ENCODE assay signal across 19 mouse cellular contexts in genomic region chr9:46316388-46316787, GRCm38 (mm10). TPM values are rescaled to one million over a fixed set of nuclear protein-coding genes. Genes with fewer than 3 reads are reported as not detected.
DNase-seq lines count a peak whose midpoint lies in the region; ATAC-seq lines count a peak whose summit lies in the region.
"Had no signal": no experiment of that assay in that cellular context is flagged by ENCODE, and none has a peak within 500 bp of the region (broad histone marks: within the 10 kb centered on the region; RNA-seq: fewer than 3 reads in every experiment).

No protein-coding gene starts in this region.

- 0 out of 2 replicates have a peak overlapping the region, but pooled peaks have one; percentile 16 for H3K27ac ChIP-seq in forebrain, embryonic 14.5 days (ENCODE audit: low read depth, low read length)
- no peak overlapping the region for H3K27ac ChIP-seq in limb, embryonic 10.5 days
- H3K27ac ChIP-seq: liver, embryonic 14.5 days; stomach, embryonic 15.5 days had no signal

- H3K36me3 ChIP-seq in forebrain, embryonic 14.5 days (ENCODE audit: control insufficient read depth, insufficient read depth, low read length): no peaks in the 10 kb centered on the region
- H3K36me3 ChIP-seq in limb, embryonic 10.5 days: no peaks in the 10 kb centered on the region
- H3K36me3 ChIP-seq: stomach, embryonic 15.5 days had no signal

- no peaks in the 10 kb centered on the region for H3K27me3 ChIP-seq in forebrain, embryonic 14.5 days (replicated peaks; ENCODE audit: control insufficient read depth, insufficient read depth, low read length)
- 0 out of 2 replicates have a peak, but pooled peaks cover 6% of the 10 kb centered on the region for H3K27me3 ChIP-seq in limb, embryonic 10.5 days (ENCODE audit: low read depth, poor library complexity, severe bottlenecking)
- H3K27me3 ChIP-seq: stomach, embryonic 15.5 days had no signal

- H3K4me3 ChIP-seq in forebrain, embryonic 14.5 days (ENCODE audit: low read depth, low read length): no peak overlapping the region
- no peak overlapping the region for H3K4me3 ChIP-seq in limb, embryonic 10.5 days
- H3K4me3 ChIP-seq: stomach, embryonic 15.5 days had no signal

- peak; percentile 57; the same call in 1 of the 2 replicates for ATAC-seq in forebrain, embryonic 14.5 days

- peak overlapping the region; percentile 22 for H3K4me2 ChIP-seq in forebrain, embryonic 14.5 days (ENCODE audit: low read length)
- H3K4me2 ChIP-seq: stomach, embryonic 15.5 days had no signal

- DNase-seq in right cerebral cortex, postnatal 10 days (ENCODE audit: low spot score in 2 of 2): peak; percentile 52 to 62
- DNase-seq in right cerebral cortex, adult 2 months (ENCODE audit: low spot score in 2 of 2): no peak
- peak; percentile 72 for DNase-seq in forebrain, embryonic 14.5 days (ENCODE audit: low spot score)
- DNase-seq in limb, embryonic 10.5 days (ENCODE audit: low spot score): peak; percentile 44
- peak; percentile 72 for DNase-seq in retina, embryonic 14.5 days (ENCODE audit: low spot score)
- no peak for DNase-seq in gastrocnemius, postnatal 14 days
- DNase-seq in lung, postnatal 10 days: no peak
- no peak for DNase-seq in gastrocnemius, postnatal 4 days (ENCODE audit: low spot score in 2 of 2)
- DNase-seq: adrenal gland, adult 2 months; heart, postnatal 4 days; kidney, adult 9 months; lung, postnatal 4 days had no signal

- intact Hi-C loops in gastrocnemius, postnatal 14 days (cut with DNase I; ENCODE audit: low total_unique reads): no loop called here

- no peak overlapping the region for H3K9ac ChIP-seq in forebrain, embryonic 14.5 days (ENCODE audit: low read length)
- H3K9ac ChIP-seq: liver, embryonic 14.5 days; stomach, embryonic 15.5 days had no signal

- H3K9me3 ChIP-seq in forebrain, embryonic 14.5 days (replicated peaks; ENCODE audit: control insufficient read depth, low read length): 0 out of 2 replicates have a peak, but pooled peaks cover 2% of the 10 kb centered on the region
- H3K9me3 ChIP-seq in limb, embryonic 10.5 days (replicated peaks): 0 out of 2 replicates have a peak, but pooled peaks cover 1% of the 10 kb centered on the region
- H3K9me3 ChIP-seq: stomach, embryonic 15.5 days had no signal

- WGBS in forebrain, embryonic 14.5 days: 2% methylated on average over 5 of the region's 5 CpGs
- 20% methylated on average over 5 of the region's 5 CpGs for WGBS in limb, embryonic 10.5 days

- peaks cover 20% of the 10 kb centered on the region for H3K4me1 ChIP-seq in forebrain, embryonic 14.5 days (ENCODE audit: control insufficient read depth, insufficient read depth, low read length)
- H3K4me1 ChIP-seq in limb, embryonic 10.5 days: peaks cover 39% of the 10 kb centered on the region
- H3K4me1 ChIP-seq: stomach, embryonic 15.5 days had no signal

RNA-seq across cellular contexts. Expression of gene 4931429L15Rik, which starts 3.4 kb away (rescaled TPM):
- not detected in 2 replicates for polyA plus RNA-seq in forebrain, embryonic 14.5 days (2014; fragmentation: Nextera tagmentation; extraction: Ambion mirVana)
- polyA plus RNA-seq in limb, embryonic 10.5 days (2016; fragmentation: Nextera tagmentation; extraction: Ambion mirVana): not detected in 2 replicates
- not detected for total RNA-seq in gastrocnemius, postnatal 14 days (2021)
- total RNA-seq in gastrocnemius, postnatal 4 days (2021): not detected
- total RNA-seq: adrenal gland, adult 2 months; CH12.LX; heart, adult 8-10 months; heart, postnatal 4 days; left cerebral cortex, adult 18-20 months had no signal
- polyA plus RNA-seq: adrenal gland, adult 2 months; liver, embryonic 14.5 days; stomach, embryonic 15.5 days had no signal

RNA-seq across cellular contexts. Expression of gene Bud13, which starts 33.6 kb away (rescaled TPM):
- 14.9 and 18.7 TPM in 2 replicates for polyA plus RNA-seq in forebrain, embryonic 14.5 days (2014; fragmentation: Nextera tagmentation; extraction: Ambion mirVana)
- 36.6 and 37.4 TPM in 2 replicates for polyA plus RNA-seq in limb, embryonic 10.5 days (2016; fragmentation: Nextera tagmentation; extraction: Ambion mirVana)
- total RNA-seq in gastrocnemius, postnatal 14 days (2021): 1 to 10 TPM; 6.4 to 6.7 TPM
- total RNA-seq in gastrocnemius, postnatal 4 days (2021): 10 to 100 TPM; 12.9 to 13.7 TPM

RNA-seq across cellular contexts. Expression of gene Zpr1, which starts 43.5 kb away (rescaled TPM):
- 68.8 and 70.1 TPM in 2 replicates for polyA plus RNA-seq in forebrain, embryonic 14.5 days (2014; fragmentation: Nextera tagmentation; extraction: Ambion mirVana)
- 77.1 and 80.9 TPM in 2 replicates for polyA plus RNA-seq in limb, embryonic 10.5 days (2016; fragmentation: Nextera tagmentation; extraction: Ambion mirVana)
- 10 to 100 TPM; 17.4 to 18.1 TPM for total RNA-seq in gastrocnemius, postnatal 14 days (2021)
- 10 to 100 TPM; 21.9 to 22.2 TPM for total RNA-seq in gastrocnemius, postnatal 4 days (2021)

RNA-seq across cellular contexts. Expression of gene Apoa5, which starts 48.0 kb away (rescaled TPM):
- polyA plus RNA-seq in forebrain, embryonic 14.5 days (2014; fragmentation: Nextera tagmentation; extraction: Ambion mirVana): not detected in 2 replicates
- 0.20 TPM in 1 of 2 replicates, not detected in the other for polyA plus RNA-seq in limb, embryonic 10.5 days (2016; fragmentation: Nextera tagmentation; extraction: Ambion mirVana)
- total RNA-seq in gastrocnemius, postnatal 14 days (2021): not detected
- total RNA-seq in gastrocnemius, postnatal 4 days (2021): under 1 TPM in 1 of 2 experiments, not detected in 1; 0.39 TPM
- total RNA-seq: heart, adult 8-10 months; heart, postnatal 4 days; left cerebral cortex, adult 18-20 months had no signal
- polyA plus RNA-seq: cortical plate, adult 2 months; frontal cortex, adult 2 months had no signal

Comparison
In these comparisons a context has a peak if more than half of its experiments do, and no peak if none do; other contexts are left out.
1. DNase-seq: peak in right cerebral cortex, postnatal 10 days (2 of 2), forebrain, embryonic 14.5 days (single experiment), limb, embryonic 10.5 days (single experiment) and retina, embryonic 14.5 days (single experiment); none in right cerebral cortex, adult 2 months (0 of 2), gastrocnemius, postnatal 14 days (single experiment), lung, postnatal 10 days (single experiment) and gastrocnemius, postnatal 4 days (0 of 2).